In the genomic region with DNA sequence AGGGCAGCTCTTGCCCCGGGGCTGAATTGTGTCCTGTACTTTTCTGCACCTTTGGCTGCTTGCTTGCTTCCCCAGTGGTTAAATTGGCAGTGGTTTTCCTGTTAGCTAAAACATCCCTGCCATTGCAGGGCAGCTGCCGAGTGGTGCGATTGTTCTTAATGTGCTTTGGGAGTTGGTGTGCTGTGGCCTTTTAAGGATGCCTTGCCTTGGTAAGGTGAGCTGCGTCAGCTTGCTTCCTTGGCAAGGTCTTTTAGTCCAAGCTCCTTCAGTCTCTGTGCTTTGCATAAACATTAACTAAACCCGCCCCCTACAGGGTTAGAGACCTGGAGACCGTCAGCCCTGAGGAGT, we compare ENCODE assay signal across 8 mouse cellular contexts. TPM values are rescaled to one million over a fixed set of nuclear protein-coding genes. Genes with fewer than 3 reads are reported as not detected.
DNase-seq lines count a peak whose midpoint lies in the region; ATAC-seq lines count a peak whose summit lies in the region.

No protein-coding gene starts in this region.

- H3K27ac ChIP-seq in heart, embryonic 11.5 days (ENCODE audit: low read depth, low read length): no peak overlapping the region
- H3K27ac ChIP-seq in intestine, embryonic 15.5 days: 0 out of 2 replicates have a peak overlapping the region, but pooled peaks have one; percentile 7
- peak overlapping the region; percentile 81 for H3K27ac ChIP-seq in liver, embryonic 16.5 days (ENCODE audit: low read length)

- 26% methylated on average over 6 of the region's 6 CpGs for WGBS in heart, embryonic 11.5 days (ENCODE audit: insufficient replicate concordance)
- 19% methylated on average over 6 of the region's 6 CpGs for WGBS in intestine, embryonic 15.5 days
- WGBS in liver, embryonic 16.5 days (ENCODE audit: insufficient replicate concordance): 19% methylated on average over 6 of the region's 6 CpGs

- ATAC-seq in heart, embryonic 11.5 days (replicated peaks; ENCODE audit: insufficient number of reproducible peaks, low FRiP score, low TSS enrichment): no peak
- ATAC-seq in intestine, embryonic 15.5 days: peak; percentile 78
- no peak for ATAC-seq in liver, embryonic 16.5 days (ENCODE audit: low read depth)

- H3K4me1 ChIP-seq in heart, embryonic 11.5 days (ENCODE audit: control insufficient read depth, insufficient read depth, low read length): peaks cover 7% of the 10 kb centered on the region; the same call in 1 of the 2 replicates
- peaks cover 6% of the 10 kb centered on the region for H3K4me1 ChIP-seq in intestine, embryonic 15.5 days (replicated peaks)
- peaks cover 64% of the 10 kb centered on the region for H3K4me1 ChIP-seq in liver, embryonic 16.5 days (ENCODE audit: control insufficient read depth, low read depth, low read length)

- DNase-seq in heart, postnatal 4 days: no peak
- peak; percentile 51 for DNase-seq in R1 (ENCODE audit: low read depth, low spot score)
- no peak for DNase-seq in right cerebral cortex, postnatal 36 days (ENCODE audit: low spot score in 2 of 2)
- no peak for DNase-seq in left cerebral cortex, postnatal 14 days (ENCODE audit: low spot score in 2 of 2)
- no peak for DNase-seq in urinary bladder, adult 18-20 months (ENCODE audit: low spot score in 2 of 2)

- no peak overlapping the region for H3K4me3 ChIP-seq in heart, embryonic 11.5 days (ENCODE audit: low read depth, low read length)
- H3K4me3 ChIP-seq in intestine, embryonic 15.5 days (replicated peaks): no peak overlapping the region
- 0 out of 2 replicates have a peak overlapping the region, but pooled peaks have one; percentile 4 for H3K4me3 ChIP-seq in liver, embryonic 16.5 days (ENCODE audit: low read depth, low read length)

- intact Hi-C loops in left cerebral cortex, postnatal 14 days (cut with DNase I): loop anchor here (10.0 kb wide), 1 partner anchor 375 kb away; no protein-coding TSS in a partner anchor

- no peaks in the 10 kb centered on the region for H3K27me3 ChIP-seq in heart, embryonic 11.5 days (ENCODE audit: control insufficient read depth, insufficient read depth, low read length)
- H3K27me3 ChIP-seq in intestine, embryonic 15.5 days (replicated peaks): no peaks in the 10 kb centered on the region
- no peaks in the 10 kb centered on the region for H3K27me3 ChIP-seq in liver, embryonic 16.5 days (ENCODE audit: control insufficient read depth, insufficient read depth, low read depth, low read length)

- H3K4me2 ChIP-seq in heart, embryonic 11.5 days: peak overlapping the region; percentile 29; the same call in 1 of the 2 replicates
- peak overlapping the region; percentile 34 for H3K4me2 ChIP-seq in intestine, embryonic 15.5 days (replicated peaks)
- peak overlapping the region; percentile 48 for H3K4me2 ChIP-seq in liver, embryonic 16.5 days (ENCODE audit: low read depth, low read length)

- H3K36me3 ChIP-seq in heart, embryonic 11.5 days (ENCODE audit: control insufficient read depth, insufficient read depth, low read length): no peaks in the 10 kb centered on the region
- no peaks in the 10 kb centered on the region for H3K36me3 ChIP-seq in intestine, embryonic 15.5 days
- no peaks in the 10 kb centered on the region for H3K36me3 ChIP-seq in liver, embryonic 16.5 days (ENCODE audit: control insufficient read depth, insufficient read depth)

- H3K9ac ChIP-seq in heart, embryonic 11.5 days (ENCODE audit: low read depth, low read length): no peak overlapping the region
- no peak overlapping the region for H3K9ac ChIP-seq in intestine, embryonic 15.5 days
- H3K9ac ChIP-seq in liver, embryonic 16.5 days (ENCODE audit: low read depth, low read length): peak overlapping the region; percentile 49

- no peaks in the 10 kb centered on the region for H3K9me3 ChIP-seq in heart, embryonic 11.5 days (replicated peaks; ENCODE audit: control insufficient read depth, low read length)
- H3K9me3 ChIP-seq in intestine, embryonic 15.5 days: no peaks in the 10 kb centered on the region
- no peaks in the 10 kb centered on the region for H3K9me3 ChIP-seq in liver, embryonic 16.5 days (replicated peaks; ENCODE audit: control insufficient read depth, low read length)

RNA-seq across cellular contexts. Expression of a gene that starts 9.8 kb away (rescaled TPM):
- 22.3 TPM in 2 replicates for polyA plus RNA-seq in heart, embryonic 11.5 days (2014; fragmentation: Nextera tagmentation; extraction: Ambion mirVana)
- 10 to 100 TPM; 27.6 to 28.3 TPM for total RNA-seq in heart, postnatal 4 days (2021)
- 17.8 and 18.9 TPM in 2 replicates for polyA plus RNA-seq in intestine, embryonic 15.5 days (2015; fragmentation: Nextera tagmentation; extraction: Ambion mirVana)
- polyA plus RNA-seq in liver, embryonic 16.5 days (2015; fragmentation: Nextera tagmentation; extraction: Ambion mirVana): 25.7 and 28.0 TPM in 2 replicates
- 10 to 100 TPM; 44.8 to 48.8 TPM for total RNA-seq in left cerebral cortex, postnatal 14 days (2021)
